Mouse (Mus musculus) adrenal gland (tissue): ENCODE data around the gene Ppara.

Experiments used
- intact Hi-C: fragments of 180-260 bp; cut with DNase I; formaldehyde crosslinking; loops from one replicate; pipeline ENCODE4 v1.15.1; 2025
- microRNA-seq, 2 experiments: library from miRNA; unstranded; fragments of <30 nt; microRNA quantifications; one replicate each; pipeline ENCODE4; 2019

Gene Ppara

GRCm38 (mm10) chr15:85835335-85835734, 100.6 kb downstream of the Ppara start:
- intact Hi-C loops: loop anchor here (10.0 kb wide), 1 partner anchor 121 kb away; no protein-coding TSS in a partner anchor

- intact Hi-C loops: loop anchor here (10.0 kb wide), 1 partner anchor 122 kb away; no protein-coding TSS in a partner anchor
Measured at GRCm38 (mm10) chr15:85836887-85837286, 102.1 kb downstream of the Ppara start.

DNA sequence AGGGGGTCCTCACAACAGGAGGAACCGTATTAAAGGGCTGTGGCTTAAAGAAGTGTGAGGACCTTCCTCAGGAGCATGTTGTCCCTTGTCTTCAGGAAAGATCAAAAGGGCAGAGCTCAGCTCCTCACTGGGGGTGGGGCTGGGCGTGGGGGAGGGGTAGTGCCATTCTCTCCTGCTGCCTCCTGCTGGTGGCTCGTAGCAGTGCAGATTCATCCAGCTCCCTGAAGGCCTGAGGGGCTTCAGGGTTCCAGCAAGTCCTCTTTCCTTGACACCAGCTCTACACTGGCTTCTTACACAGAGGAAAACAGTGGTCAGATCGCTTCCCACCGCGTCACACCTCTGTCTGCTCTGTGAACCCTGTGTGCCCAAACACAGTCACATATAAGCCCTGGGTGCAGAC, 106.2 kb downstream of the Ppara start:
- intact Hi-C loops: no loop called here

DNA sequence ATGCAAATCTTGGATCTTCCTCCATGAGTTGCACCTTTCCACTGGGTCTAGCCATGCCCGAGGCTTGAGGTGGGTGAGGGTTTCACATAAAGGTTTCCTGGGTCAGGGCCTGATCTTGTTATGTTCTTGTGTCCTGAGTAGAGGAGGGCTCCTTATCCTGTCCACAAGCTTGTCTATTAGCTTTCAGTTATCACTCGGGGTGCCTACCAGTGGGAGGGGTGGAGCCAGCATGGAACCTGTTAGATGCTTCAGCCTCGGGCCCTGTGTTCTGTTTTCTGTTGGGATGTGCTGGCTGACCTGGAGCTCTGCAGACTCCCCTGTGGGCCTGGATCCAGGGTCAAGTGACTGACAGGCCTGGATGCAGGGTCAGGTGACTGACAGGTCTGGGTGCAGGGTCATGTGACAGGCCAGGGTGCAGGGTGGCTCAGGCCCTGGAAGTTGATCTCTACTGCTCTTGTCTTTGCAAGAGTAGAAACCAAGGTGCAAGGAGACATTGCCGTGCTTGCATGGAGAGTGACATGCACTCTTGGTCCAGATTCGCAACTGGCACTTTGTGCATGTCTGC, 107.1 kb downstream of the Ppara start:
- intact Hi-C loops: no loop called here

DNA sequence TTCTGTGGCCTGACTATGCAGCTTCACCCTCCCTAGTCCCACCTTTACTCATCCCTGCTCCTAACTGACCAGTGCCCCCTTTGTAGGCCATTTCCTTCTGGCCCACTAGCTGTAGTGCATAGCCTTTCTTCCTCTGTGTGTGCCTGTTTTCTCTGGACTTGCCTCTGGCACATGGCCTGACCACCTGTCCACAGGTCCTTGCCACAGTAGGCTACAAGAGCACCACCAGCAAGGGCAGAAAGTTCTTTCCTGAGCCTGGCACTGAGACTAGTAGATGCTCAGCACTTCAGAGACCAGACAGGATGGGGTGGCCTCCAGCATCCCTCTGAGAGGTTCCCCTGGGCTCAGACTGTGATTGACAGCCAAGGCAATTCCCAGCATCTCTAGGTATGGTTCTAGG, 110.3 kb downstream of the Ppara start:
- intact Hi-C loops: no loop called here

DNA sequence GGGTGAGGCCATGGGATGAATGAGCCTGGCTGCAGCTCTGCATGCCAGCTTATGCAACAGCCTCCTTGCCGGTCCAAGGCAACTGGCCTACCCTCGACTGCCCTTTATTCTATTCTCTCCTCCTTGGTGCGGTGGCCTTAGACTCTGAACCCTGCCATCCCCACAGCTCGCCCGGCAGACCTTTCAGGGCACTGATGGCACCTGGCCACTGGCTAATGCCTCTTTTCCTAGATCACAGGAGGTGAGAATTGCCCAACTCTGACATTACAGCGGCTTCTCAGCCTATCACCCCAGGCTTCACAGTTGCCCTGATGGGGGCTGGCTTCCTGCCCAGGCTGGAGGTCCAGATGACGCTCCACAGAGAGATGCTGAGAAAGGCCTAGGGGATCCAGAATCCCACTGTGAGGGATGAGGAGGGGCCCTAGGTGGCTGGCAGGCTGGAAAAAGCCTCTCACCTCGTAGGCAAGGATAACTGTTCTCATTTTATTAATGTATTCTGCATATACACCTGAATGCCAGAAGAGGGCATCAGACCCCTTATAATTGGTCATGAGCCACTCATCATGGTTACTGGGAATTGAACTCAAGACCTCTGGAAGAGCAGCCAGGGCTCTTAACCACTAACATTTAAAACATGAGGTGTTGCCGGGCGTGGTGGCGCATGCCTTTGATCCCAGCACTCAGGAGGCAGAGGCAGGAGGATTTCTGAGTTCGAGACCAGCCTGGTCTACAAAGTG, 117.0 kb downstream of the Ppara start:
- intact Hi-C loops: no loop called here

Small RNA genes lying within 50 kb of the gene (microRNA-seq; reads per million reads assigned to microRNA genes)
- gene Mirlet7b (58,314 to 92,215 reads per million in 2 experiments), gene Mirlet7c-2 (1,807 to 1,990 reads per million in 2 experiments)
